Mouse (Mus musculus) left cerebral cortex, postnatal 14 days (tissue): ENCODE data around the gene Rab13. TPM values are rescaled to one million over a fixed set of nuclear protein-coding genes. Genes with fewer than 3 reads are reported as not detected.
A peak's percentile ranks its signal among the peaks of the same experiment; 100 is the strongest.

Source experiments
- DNase-seq, 2 experiments: peaks; one replicate each; pipeline ENCODE4 v3.0.0; 2021 to 2022; ENCODE audit warnings: low spot score in 2 of 2, mixed read lengths in 1 of 2
- intact Hi-C: fragments of 180-260 bp; cut with DNase I; formaldehyde crosslinking; loops from one replicate; pipeline ENCODE4 v1.15.1; 2025
- total RNA-seq, 2 experiments: library from RNA; stranded (reverse); gene quantifications; 2 replicates each; pipeline ENCODE4 v1.2.3; 2021

The Rab13 gene
- total RNA-seq, 2 experiments from 2014 or later = 5.8 to 5.9 TPM

DNA sequence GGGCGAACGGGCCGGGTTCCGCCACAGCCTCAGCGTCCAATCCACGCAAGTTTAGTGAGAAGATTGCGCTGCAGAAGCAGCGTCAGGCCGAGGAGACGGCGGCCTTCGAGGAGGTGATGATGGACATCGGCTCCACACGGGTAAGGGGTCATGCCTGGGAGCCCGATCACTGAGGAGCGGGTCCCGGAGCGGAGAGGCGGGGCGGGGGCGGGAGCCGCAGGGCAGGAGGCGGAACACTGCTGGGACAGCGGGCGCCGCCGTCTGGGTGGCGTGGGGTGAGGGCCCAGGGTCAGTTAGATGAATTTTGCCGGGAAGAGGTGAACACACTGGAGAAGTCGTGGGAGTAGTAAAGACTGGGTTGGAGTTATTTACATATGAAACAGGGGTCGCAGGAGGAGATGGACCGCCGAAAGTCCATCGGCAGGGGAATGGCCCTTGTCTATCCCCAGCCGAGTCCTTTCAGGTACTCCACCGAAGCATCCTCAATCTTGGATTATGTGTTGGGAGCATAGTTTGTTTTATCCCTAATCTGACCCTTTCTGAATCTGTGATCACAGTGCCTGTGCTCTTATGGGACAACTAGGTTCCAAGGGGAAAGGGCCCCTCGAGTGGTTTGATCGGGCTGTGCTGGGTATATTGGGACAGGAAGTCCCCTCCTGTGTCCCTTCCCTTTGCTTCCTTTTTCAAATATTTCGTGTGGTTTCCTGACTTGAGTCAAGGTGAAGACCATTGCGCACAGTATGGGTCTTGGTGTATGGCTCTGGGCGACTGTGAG is 41.1 kb downstream of the Rab13 start:
- no peak for DNase-seq
- intact Hi-C loops = no loop called here

DNA sequence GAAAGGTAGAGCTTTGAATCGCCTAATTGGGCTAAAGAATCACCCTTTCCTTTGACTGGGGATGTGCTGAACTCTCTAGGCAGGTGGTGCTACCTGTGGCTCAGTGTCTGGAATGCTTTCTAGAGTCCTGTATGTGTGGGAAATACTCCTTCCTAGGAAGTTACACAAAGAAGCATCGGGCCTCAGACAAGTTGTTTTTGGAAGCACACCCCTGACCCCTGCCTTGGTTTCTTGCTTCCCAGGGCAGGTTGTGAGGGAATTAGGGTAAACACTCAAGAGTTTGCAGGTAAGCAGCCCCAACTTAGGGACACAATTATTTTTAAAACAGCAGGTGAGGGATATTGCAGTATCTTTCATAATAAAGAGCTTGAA is 41.7 kb downstream of the Rab13 start:
- intact Hi-C loops = no loop called here
- DNase-seq = no peak

DNA sequence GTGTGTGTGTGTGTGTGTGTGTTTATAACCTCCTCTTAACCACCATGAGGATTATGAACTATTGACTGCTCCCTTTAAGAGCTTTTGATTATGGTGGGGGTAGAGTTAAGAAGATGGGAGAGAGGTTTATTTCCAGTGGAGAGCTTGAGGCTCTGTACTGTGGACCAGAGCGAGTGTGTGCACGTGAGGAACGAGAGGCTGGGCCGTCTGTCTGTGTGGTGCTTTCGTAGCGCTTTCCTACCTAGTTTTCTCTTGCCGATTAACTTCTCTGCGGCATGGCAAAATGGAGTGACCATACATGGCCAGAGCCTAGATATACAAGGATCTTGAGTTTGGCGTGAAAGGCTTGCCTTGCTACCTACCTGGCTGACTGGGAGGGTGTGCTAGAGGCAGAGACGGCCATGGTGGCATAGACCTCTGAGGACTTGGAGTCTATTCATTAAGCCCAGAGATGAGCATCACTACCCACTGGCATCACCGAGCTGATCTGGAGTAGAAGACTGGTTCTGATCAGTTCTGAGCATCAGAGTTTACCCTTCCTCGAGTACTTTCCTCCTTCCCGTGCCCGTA is 42.4 kb downstream of the Rab13 start:
- intact Hi-C loops = no loop called here

DNA sequence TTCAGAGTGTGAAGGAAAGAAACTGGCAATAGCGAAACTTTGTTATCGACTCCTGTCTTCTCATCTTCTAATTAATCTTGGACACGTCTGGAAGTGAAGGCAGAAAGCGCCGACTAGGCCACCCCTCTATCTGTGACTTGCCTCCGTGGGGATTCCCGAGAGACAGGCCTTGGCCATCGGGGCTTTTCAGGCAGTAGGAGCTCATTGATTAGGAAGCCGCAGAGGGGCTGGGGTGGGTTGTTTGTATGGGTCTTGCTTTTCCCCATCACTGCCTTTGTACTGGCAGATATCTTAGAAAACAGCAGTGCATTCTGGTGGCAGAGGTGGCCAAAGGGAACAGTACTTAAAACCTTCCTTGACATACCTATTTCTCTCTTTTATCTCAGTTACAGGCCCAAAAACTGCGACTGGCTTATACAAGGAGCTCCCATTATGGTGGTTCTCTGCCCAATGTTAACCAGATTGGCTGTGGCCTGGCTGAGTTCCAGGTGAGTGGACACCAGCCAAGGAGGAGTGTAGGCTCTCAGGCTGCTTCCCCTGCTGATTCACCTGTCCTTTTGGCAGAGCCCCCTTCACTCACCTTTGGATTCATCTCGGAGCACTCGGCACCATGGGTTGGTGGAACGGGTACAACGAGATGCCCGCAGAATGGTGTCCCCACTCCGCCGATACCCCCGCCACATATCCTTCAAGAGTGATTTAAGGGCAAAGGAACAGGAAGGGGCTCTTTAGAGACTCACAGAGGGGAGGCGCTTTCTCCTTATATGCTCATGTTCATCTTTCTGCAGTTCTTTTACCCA is 43.4 kb downstream of the Rab13 start:
- intact Hi-C loops = no loop called here
- no peak for DNase-seq

More for the DNA sequence above, 42.4 kb downstream of the Rab13 start:
- no peak for DNase-seq

DNA sequence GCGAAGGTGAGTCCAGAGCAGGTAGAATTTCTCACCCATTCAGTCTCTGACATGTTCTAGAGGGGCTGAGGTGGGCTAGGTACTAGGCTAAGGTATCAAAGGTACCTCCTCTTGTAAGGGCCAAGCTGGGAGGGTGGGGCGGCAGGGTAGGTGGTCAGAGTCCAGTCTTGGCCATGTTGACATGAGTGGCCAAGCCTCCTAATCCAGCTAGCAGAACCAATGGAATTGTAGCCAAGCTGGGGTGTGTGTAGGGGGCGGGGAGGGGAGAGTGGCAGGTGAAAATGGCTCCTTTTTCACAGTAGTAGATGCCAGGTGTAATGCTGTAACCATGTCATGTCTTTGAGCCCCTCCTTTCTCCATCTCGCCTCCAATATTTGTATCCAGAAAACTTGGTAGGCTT is 45.0 kb downstream of the Rab13 start:
- intact Hi-C loops = no loop called here
- no peak for DNase-seq

DNA sequence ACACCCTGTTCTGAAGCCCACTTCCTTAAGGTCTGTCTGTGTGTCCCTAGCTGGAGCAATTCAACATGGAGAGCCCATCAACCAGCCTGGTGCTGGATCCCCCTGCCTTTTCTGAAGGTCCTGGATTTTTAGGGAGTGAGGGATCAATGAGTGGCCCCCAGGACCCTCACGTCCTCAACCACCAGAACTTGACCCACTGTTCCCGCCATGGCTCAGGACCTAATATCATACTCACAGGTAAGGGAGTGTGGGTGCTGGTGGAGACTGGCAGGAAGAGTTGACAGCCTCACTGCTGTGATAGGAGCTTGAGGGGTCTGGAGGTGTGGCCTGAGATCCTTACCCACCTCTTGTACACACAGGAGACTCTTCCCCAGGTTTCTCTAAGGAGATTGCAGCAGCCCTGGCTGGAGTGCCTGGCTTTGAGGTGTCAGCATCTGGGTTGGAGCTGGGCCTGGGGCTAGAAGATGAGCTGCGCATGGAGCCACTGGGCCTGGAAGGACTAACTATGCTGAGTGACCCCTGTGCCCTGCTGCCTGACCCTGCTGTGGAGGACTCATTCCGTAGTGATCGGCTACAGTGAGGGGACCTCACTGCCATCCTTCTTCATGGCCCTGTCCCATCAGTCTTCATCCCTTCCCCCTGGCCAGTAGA is 49.8 kb downstream of the Rab13 start:
- intact Hi-C loops = no loop called here
- no peak for DNase-seq

DNA sequence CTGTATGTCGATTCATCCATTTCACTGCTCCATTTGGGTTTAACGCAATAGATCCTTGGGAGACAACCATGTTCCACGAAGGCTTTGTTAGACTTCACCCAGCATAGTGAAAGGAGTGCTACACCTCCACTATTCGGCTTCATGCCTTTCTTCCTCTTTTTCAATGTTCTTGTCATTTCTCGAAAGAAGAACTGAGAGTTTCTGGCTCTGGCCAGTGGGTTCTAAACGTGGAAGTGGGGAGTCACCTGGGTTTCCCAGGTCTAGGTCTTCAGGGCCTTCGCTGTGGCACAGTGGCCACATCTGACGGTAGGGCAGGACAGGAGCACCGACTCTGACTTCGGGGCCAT is 51.2 kb downstream of the Rab13 start:
- DNase-seq = no peak
- intact Hi-C loops = loop anchor here (5.0 kb wide), 1 partner anchor 108 kb away; no protein-coding TSS in a partner anchor

DNA sequence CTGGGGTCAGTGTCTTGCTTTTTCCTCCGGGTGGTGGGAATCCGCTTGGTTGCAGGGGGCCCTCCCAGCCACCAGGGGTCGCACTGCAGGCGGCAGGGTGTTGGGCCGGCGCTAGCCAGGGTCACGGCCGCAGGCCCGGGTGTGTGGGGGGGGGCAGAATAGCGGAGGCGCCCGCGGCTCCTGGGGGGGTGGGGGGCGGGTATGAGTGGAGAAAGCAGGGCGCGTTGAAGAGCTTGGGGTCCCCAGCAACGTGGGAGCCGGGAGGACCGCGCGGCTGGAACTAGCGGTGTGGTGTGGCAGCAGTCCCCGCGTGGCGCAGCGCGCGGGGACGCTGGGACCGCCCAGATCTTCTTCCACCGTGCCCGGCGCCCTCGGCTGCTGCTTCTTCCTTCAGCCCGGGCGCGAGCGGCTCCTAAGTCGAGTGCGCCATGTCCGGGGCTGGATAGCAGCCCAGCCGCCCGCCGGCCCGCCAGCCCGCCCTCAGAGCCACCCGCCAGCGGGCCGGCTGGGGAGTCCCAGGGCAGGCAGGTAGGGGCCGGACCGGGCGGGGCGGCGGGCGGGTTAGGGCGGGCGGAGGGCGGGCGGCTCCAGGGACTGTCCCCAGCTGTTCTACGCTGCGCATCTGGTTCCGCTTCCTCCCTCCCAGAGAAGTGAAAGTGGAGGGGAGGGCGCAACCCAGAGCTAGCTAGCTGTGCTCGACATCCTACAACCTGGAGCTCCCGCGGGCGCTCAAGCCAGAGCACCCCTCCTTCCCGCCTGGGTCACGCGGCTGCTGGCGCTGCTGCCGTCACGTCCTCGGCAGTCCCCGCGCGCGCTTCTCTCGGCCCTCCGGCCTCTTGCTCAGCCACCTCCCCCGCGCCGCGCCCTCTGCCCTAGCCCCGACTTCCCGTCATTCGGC is 51.8 kb downstream of the Rab13 start, which contains the start of gene Dennd4b:
Gene Dennd4b (plus strand): TSS at position 152 of the 898 bp plus-strand sequence.
- intact Hi-C loops = loop anchor here (5.0 kb wide), 1 partner anchor 107 kb away; no protein-coding TSS in a partner anchor

DNA sequence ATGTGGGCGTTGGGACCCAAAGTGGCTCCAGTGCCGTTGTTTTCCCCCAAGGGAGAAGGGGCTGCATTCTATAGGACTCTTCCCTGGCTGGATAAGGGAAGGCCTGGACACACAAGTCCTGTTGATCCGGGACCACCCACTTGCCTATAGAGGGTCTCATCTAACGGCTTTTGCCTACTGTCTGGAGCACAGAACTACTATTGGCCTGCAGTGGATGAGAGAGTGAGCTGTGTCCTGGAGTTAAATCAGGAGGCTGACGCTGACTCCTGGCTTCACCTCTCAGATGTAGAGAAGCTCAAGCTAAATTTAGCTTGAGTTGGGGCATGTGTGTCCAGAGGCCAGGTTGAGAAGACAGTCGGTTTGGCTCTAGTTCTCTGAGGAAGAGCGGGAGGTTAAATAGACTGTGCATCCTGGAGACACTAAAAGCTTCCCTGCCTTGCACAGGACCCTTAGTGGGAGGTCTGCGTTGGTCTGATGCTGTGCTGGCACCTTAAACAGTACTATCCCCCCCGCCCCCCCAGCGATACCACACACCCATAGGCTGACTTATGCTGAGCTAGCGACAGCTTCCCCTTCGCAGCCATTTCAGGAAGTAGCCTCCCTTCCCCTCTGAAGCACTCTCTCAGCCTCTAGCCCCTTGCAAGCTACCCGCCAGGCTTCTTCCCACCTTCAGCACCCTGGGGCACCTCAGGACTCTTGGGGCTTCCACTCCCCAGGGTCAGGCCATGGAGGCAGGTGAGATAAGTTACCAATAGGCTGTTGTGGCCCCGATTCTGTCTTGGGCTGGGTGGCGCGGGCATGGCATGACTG is 52.6 kb downstream of the Rab13 start:
- no peak for DNase-seq
- intact Hi-C loops = loop anchor here (5.0 kb wide), 1 partner anchor 106 kb away; no protein-coding TSS in a partner anchor

More for the DNA sequence above, 51.8 kb downstream of the Rab13 start, which contains the start of gene Dennd4b:
- peak; percentile 83 to 87 for DNase-seq

DNA sequence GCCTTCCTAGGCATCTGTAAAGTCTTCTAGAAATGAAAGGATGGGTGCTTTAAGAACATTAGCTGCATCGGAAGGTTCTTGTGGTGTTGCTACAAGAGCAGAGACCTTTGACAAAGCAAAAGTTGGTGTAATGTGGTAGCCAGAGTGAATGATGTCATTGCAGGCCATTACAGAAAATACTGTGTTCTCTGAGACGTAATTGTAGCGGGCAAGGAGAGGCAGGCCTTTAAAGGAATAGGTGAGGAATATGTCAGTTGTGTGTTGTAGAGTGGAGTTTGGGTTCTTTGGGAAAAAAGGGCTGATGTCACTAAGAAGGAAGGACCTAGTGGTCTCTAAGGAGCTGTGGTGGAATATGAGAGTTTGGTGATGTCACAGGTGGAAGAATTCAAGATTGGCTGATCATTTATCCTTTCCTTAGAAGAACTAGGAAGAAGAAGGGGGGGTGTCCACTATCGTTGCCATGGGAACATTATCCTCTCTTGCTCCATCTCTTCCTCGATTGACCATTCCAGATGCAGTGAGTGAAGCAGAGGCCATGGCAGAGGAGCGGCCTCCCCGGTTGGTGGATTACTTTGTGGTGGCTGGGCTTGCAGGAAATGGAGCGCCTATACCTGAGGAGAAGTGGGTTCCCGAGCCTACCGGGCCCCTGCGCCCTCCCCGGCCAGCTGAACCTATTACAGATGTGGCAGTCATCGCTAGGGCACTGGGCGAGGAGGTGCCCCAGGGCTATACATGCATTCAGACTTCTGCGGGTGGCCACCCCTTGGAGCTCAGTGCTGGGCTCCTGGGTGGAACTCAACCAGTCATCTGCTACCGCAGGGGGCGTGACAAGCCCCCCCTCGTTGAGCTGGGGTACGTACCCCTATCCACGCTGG is 53.6 kb downstream of the Rab13 start:
- intact Hi-C loops = loop anchor here (5.0 kb wide), 1 partner anchor 105 kb away; no protein-coding TSS in a partner anchor
- no peak for DNase-seq

DNA sequence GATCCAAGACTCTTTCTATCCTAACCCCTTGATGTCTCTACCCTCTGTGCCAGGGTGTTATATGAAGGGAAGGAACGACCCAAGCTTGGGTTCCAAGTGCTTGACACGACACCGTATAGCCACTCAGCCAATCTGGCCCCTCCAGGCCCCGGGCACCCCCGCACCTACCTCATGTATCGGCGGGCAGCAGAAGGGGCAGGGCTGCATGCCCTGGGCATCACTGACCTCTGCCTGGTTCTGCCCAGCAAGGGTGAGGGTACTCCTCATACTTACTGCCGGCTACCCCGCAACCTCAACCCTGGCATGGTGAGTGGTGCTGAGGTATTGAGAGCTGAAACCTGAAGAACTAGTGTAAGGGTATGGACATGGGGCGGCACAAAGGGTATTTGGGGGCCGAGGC is 54.7 kb downstream of the Rab13 start:
- intact Hi-C loops = loop anchor here (2.0 to 5.0 kb wide), 2 partner anchors 43 to 104 kb away; no protein-coding TSS in a partner anchor
- DNase-seq = no peak

DNA sequence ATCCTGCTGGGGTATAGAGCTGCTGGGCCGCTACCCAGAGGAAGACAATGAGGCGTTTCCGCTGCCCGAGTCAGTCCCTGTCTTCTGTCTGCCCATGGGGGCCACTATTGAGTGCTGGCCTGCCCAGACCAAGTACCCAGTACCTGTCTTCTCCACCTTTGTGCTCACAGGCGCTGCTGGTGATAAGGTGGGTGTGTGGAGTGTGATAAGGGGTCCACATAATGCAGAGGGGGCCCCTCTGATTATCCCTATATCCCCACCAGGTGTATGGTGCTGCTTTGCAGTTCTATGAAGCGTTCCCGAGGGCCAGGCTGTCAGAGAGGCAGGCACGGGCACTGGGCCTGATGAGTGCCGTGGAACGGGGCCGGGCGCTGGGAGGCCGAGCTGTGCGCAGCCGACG is 55.5 kb downstream of the Rab13 start:
- no peak for DNase-seq
- intact Hi-C loops = loop anchor here (2.0 to 5.0 kb wide), 2 partner anchors 44 to 103 kb away; no protein-coding TSS in a partner anchor

DNA sequence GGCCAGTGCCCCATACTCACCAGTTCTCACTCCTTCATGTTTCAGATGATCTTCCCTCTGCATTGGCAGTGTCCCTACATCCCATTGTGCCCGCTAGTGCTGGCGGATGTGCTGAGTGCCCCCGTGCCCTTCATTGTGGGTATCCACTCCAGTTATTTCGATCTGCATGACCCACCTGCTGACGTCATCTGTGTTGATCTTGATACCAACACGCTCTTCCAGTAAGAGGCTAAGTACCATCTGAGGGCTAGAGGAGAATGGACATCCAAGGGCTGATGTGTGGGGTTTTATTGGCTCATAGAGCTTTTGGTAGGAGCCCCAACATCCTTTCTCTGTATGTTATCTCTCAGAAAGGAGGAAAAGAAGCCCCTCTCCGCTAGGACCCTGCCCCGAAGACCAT is 57.3 kb downstream of the Rab13 start:
- intact Hi-C loops = no loop called here
- no peak for DNase-seq

DNA sequence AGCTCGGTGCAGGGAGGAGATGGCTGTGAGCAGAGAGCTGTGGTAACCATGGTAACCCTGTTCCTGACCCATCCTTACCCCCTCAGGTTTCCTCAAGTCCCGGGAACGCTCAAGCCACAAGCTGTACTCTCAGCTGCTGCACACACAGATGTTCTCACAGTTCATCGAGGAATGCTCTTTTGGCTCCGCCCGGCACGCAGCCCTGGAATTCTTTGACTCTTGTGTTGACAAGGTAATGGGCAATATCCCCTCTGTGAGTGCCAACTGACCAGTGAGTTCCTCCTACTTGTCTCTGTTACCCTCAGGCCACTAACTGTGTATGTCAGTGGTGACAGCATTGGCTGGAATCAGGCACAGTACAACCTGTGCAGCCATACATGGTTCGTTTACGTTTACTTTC is 58.7 kb downstream of the Rab13 start:
- intact Hi-C loops = no loop called here
- DNase-seq = no peak

DNA sequence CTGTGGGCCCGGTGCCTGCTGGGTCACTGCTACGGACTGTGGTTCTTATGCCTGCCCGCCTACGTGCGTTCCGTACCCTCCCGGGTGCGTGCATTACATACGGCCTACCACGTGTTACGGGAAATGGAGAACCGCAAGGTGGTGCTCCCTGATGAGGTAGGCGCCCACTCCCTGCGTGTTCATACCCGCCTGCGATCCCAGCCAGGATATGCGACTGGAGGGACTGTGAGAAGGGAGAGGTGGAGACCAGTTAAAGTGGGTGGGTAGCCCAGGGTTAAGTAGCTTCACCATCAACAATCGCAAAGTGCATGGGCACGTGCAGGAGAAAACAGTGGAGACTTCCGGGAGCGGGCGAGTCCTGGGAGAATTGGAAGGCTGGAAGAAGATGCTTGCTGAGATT is 60.4 kb downstream of the Rab13 start:
- intact Hi-C loops = no loop called here
- DNase-seq = no peak

DNA sequence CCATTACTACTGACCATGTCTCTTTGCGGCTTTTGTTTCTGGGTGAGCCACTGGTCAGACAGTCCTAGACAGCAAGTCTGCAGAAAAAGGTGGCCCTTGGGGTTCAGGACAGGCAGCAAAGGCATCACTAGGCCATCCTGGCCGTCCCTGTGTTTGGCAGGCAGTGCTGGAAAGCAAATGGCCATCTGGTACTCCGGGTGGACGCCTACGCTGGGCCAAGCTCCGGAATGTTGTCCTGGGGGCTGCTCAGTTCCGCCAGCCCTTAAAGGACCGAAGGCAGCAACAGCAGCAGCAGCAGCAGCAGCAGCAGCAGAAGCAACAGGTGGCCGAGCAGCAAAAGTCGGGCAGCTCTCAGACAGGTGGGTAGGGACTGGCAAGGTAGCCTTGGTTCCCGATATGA is 61.8 kb downstream of the Rab13 start:
- no peak for DNase-seq
- intact Hi-C loops = no loop called here
